Mouse (Mus musculus): ENCODE measurements around the gene Zbtb48. TPM values are rescaled to one million over a fixed set of nuclear protein-coding genes. Genes with fewer than 3 reads are reported as not detected.
A peak's percentile ranks its signal among the peaks of the same experiment; 100 is the strongest.

The Zbtb48 gene
- total RNA-seq, 2 experiments from 2014 or later = 11.2 to 12.8 TPM

GRCm38 (mm10) chr4:151977748-151978147 is 49.7 kb downstream of the Zbtb48 start:
- peak; percentile 82 to 95 for DNase-seq (ENCODE audit: low spot score in 2 of 2)

- no peak for DNase-seq (ENCODE audit: low spot score in 2 of 2)
Observed at GRCm38 (mm10) chr4:151975441-151975840, 52.0 kb downstream of the Zbtb48 start.

- no peak for DNase-seq (ENCODE audit: low spot score in 2 of 2)
Observed at GRCm38 (mm10) chr4:151972221-151972967, 55.1 kb downstream of the Zbtb48 start.

Other genes with a start within 250 kb of the Zbtb48 start
- gene Camta1, start 165.8 kb downstream of the Zbtb48 start, total RNA-seq (2021) = 100 to 1,000 TPM; 279 to 302 TPM
- 10 to 100 TPM; 65.4 to 67.7 TPM for gene Dnajc11, start 94.0 kb downstream of the Zbtb48 start, total RNA-seq (2021)
- gene Thap3, start 38.7 kb downstream of the Zbtb48 start, total RNA-seq (2021) = 10 to 100 TPM; 24.4 to 28.2 TPM
- gene Phf13, start 31.4 kb downstream of the Zbtb48 start, total RNA-seq (2021) = 10 to 100 TPM; 12.6 to 12.8 TPM
- 10 to 100 TPM; 22.2 to 24.4 TPM for gene Klhl21, start 18.9 kb downstream of the Zbtb48 start, total RNA-seq (2021)
- gene Tas1r1, start 10.9 kb upstream of the Zbtb48 start, total RNA-seq (2021) = under 1 TPM; 0.41 to 0.64 TPM
- 10 to 100 TPM; 18.3 to 19.3 TPM for gene Nol9, start 11.7 kb upstream of the Zbtb48 start, total RNA-seq (2021)
- 100 to 1,000 TPM; 147 to 149 TPM for gene Plekhg5, start 44.8 kb upstream of the Zbtb48 start, total RNA-seq (2021)
- 10 to 100 TPM; 40.4 to 49.5 TPM for gene Tnfrsf25, start 88.3 kb upstream of the Zbtb48 start, total RNA-seq (2021)
- gene Espn, start 124.7 kb upstream of the Zbtb48 start, total RNA-seq (2021) = 1 to 10 TPM; 2.8 to 3.0 TPM
- not detected for gene Hes2, start 131.2 kb upstream of the Zbtb48 start, total RNA-seq (2021)
- gene Acot7, start 150.5 kb upstream of the Zbtb48 start, total RNA-seq (2021) = 100 to 1,000 TPM; 329 to 352 TPM
- gene Gpr153, start 246.6 kb upstream of the Zbtb48 start, total RNA-seq (2021) = 1 to 10 TPM; 5.0 to 6.5 TPM